Mouse (Mus musculus) kidney, postnatal 4 days (tissue): ENCODE results near the gene C2cd4a.

Experiments used
- DNase-seq, 2 experiments: peaks; one replicate each; pipeline ENCODE4 v3.0.0; 2021; ENCODE audit warnings: mixed read lengths in 2 of 2

The C2cd4a gene

GRCm38 (mm10) chr9:67786311-67786710 lies 45.8 kb downstream of the C2cd4a start:
- DNase-seq, result no peak

GRCm38 (mm10) chr9:67783925-67784324 lies 48.2 kb downstream of the C2cd4a start:
- DNase-seq, result peak in 1 of 2 experiments; percentile 23

GRCm38 (mm10) chr9:67783464-67783863 lies 48.7 kb downstream of the C2cd4a start:
- DNase-seq, result no peak

GRCm38 (mm10) chr9:67782786-67783185 lies 49.3 kb downstream of the C2cd4a start:
- DNase-seq, result no peak
